Mouse (Mus musculus) neutrophil, adult 59 days (primary cell): ENCODE results near the gene Morc3. TPM values are rescaled to one million over a fixed set of nuclear protein-coding genes. Genes with fewer than 3 reads are reported as not detected.

ENCODE experiments used
- total RNA-seq, 2 experiments: library from RNA; stranded (reverse); gene quantifications; 1 replicate in 1 of 2; 2 replicates in 1 of 2; pipeline ENCODE4 v1.2.4; 2023

The Morc3 gene
- total RNA-seq, result 100 to 1,000 TPM; 119 TPM

GRCm38 (mm10) chr16:93831627-93832395 is at the start of gene Morc3:
TSS of gene Morc3 (plus strand) at chr16:93832121.

GRCm38 (mm10) chr16:93883423-93884085 is 51.6 kb downstream of the Morc3 start, which contains the start of gene Chaf1b:
TSS of gene Chaf1b (plus strand) at chr16:93883901.

Other genes starting within 250 kb of the Morc3 start
- gene Setd4, start 228.1 kb upstream of the Morc3 start, total RNA-seq, result 1 to 10 TPM; 1.3 to 4.2 TPM
- 1 to 10 TPM; 7.3 to 7.5 TPM for gene Cbr1, start 226.3 kb upstream of the Morc3 start, total RNA-seq
- under 1 TPM in 1 of 2 experiments, not detected in 1; 0.64 TPM for gene Gm5678, start 204.0 kb upstream of the Morc3 start, total RNA-seq
- 1 to 10 TPM; 1.9 to 2.3 TPM for gene Cbr3, start 148.9 kb upstream of the Morc3 start, total RNA-seq
- 10 to 100 TPM; 77.7 to 80.8 TPM for gene Dop1b, start 120.2 kb upstream of the Morc3 start, total RNA-seq
- gene Chaf1b, start 51.8 kb downstream of the Morc3 start, total RNA-seq, result 10 to 100 TPM; 20.5 to 25.1 TPM
- gene Cldn14, start 176.7 kb downstream of the Morc3 start, total RNA-seq, result not detected